Mouse (Mus musculus) erythroblast, adult 5-6 weeks (primary cell): ENCODE results near the gene Capza1. TPM values are rescaled to one million over a fixed set of nuclear protein-coding genes. Genes with fewer than 3 reads are reported as not detected.
"Not testable (repeated sequence)": the region's sequence is repeated elsewhere in the genome, so short reads cannot be mapped to it uniquely, and the experiment has no call there.

Source experiments
- ATAC-seq: replicated peaks from 2 replicates; pipeline ENCODE4 v1.8.0; 2016; ENCODE audit warnings: moderate number of reproducible peaks, mild to moderate bottlenecking, moderate TSS enrichment, inconsistent platforms; ENCODE audit not compliant: poor library complexity, low FRiP score, severe bottlenecking
- total RNA-seq, 2 experiments: library from RNA; stranded (forward) in 1 of 2; stranded (reverse) in 1 of 2; fragments of 150-400 nt in 1 of 2; fragments of 200-764, 138-1000 nt in 1 of 2; gene quantifications; 2 replicates each; pipeline versions ENCODE4 v1.2.3 to v1.2.4; 2015 to 2017; ENCODE audit warnings: low replicate concordance in 2 of 2

Gene Capza1
- total RNA-seq, 2 experiments from 2014 or later: 104 to 115 TPM

DNA sequence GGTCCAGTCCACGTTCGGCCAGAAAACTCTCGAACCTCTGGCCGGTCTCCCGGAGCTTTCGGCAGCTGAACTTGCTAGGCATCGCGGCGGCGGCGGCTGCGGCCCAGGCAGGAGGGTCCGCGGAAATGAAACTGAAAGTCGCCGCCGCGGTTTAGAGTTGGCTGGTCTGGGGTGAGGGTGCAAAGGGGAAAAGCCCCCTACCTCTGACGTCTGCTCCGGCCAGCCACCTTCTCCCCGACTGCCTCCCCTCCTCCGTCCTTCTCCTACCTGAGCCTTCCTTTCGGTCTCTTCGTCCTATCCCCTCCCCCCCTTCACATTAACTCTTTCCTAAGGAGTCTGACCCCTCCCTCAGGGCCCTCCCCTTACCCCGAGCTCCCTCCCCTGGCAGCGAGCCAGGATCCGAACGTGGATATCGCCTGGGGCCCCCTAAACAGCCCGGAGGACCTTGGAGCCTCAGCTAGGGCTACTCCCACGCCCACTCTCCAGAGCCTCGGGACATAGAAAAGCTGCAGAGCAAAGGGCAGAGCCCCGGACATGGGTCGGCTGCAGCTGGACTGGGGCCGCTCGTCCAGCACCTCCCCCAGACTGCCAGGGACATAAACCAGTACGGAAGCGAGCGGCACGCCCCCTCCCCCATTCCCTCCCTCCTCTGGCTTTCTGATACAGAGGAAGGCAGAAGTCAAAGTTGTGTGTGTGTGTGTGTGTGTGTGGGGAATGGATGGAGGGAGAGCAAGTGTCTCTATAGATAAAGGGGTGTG is 46.1 kb downstream of the Capza1 start, which contains the start of gene Mov10:
Gene Mov10 (minus strand): TSS at position 573 of the 758 bp plus-strand sequence.
- peak; percentile 78 for ATAC-seq

DNA sequence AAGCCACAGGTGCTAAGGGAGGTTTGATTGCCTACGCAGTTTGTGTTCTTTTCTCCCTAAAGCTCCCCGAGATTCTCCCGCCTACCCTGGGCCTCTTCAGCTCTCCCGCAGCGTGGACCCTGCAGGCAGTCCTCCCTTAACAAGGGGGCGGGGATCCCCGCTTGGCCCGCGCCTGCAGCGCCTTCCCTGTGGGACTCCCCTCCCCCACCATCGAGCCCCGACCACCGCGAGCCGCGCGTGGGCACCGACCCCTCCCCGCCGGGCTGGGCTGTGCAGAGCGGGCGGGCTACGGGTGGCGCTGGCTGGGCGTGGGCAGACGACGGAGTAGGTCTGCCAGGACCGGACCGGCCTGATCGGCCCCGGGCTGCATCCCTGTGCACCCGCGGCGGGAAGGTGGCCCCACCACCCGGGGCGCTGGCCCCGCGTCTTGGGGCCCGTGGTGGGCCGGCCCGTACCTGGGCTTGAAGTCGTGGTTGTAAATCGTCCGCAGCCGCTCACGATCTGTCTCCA is 46.8 kb downstream of the Capza1 start:
- ATAC-seq: peak; percentile 76

DNA sequence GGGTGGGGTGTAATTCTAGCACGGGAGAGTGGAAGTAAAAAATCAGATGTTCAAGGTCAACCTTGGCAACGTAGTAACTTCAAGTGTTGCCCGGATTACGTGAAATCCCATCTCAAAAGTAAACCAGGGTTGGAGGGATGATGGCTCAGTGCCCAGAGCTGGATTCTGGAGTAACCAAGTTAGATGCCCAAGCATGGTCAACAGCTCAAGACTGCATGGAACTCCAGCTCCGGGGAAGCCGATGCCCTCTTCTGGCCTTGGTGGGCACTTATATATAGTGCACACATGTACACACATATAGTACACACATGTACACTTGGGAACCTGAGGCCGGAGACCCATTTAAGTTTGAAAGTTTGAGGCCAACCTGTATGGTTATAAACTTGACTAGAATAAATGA is 48.2 kb downstream of the Capza1 start:
- ATAC-seq: no peak

DNA sequence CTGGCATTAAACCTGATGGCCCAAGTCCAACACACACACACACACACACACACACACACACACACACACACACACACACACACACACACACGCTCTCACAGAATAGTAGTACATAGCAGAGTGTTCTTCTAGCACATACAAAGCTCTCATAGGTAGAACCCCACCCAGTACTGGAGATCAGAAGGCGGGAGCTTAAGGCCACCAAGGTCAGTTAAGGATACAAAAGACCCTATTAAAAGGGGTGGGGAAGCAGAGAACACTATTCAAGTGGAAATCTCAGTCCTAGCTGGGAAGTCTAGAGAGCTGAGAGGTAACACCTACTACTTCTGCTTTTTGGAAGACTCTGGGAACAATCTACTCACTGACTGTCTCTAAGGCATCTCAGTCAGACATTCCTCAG is 49.0 kb downstream of the Capza1 start:
- no peak for ATAC-seq

DNA sequence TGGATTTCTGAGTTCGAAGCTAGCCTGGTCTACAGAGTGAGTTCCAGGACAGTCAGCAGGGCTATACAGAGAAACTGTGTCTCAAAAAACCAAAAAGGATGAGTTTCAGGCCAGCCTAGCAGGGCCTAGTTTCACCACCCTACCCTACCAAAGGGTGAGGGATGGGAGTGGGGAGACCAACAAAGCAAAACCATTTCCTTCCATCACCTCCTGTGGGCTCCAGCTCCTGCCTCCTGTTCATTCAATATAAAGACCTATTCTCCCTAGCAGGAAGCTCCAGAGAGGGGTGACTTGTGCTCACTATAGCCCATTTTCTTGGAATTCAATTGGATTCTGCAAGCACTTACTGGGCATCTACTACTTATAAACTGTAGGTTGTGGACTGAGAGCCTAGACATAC is 49.6 kb downstream of the Capza1 start:
- ATAC-seq: no peak

DNA sequence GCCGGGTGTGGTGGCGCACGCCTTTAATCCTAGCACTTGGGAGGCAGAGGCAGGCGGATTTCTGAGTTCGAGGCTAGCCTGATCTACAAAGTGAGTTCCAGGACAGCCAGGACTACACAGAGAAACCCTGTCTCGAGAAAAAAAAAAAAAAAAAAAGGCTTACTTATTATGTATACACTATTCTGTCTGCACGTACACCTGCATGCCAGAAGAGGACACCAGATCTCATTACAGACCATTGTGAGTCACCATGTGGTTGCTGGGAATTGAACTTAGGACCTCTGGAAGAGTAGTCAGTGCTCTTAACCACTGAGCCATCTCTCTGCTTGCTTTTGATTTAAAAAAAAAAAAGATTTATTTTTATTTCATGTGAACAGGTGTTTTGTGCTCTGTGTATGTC is 51.1 kb downstream of the Capza1 start:
- ATAC-seq: not testable (repeated sequence)

DNA sequence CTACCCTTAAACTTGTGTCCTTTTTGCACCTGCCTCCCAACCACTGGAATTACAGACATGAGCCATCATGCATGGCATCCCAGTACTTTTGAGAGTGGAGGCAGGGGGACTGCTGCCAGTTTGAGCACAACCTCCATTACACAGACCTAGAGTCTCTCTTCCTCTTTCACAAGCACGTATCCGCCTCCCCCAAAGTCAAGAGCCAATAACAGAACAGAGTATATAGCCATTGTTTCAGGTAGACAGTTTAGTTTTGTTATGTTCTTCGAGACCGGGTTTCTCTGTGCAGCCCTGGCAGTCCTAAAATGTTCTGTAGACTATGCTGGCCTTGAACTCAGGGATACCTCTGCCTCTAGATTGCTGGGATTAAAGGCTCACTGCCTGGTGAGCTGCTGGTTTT is 52.1 kb downstream of the Capza1 start:
- ATAC-seq: no peak

DNA sequence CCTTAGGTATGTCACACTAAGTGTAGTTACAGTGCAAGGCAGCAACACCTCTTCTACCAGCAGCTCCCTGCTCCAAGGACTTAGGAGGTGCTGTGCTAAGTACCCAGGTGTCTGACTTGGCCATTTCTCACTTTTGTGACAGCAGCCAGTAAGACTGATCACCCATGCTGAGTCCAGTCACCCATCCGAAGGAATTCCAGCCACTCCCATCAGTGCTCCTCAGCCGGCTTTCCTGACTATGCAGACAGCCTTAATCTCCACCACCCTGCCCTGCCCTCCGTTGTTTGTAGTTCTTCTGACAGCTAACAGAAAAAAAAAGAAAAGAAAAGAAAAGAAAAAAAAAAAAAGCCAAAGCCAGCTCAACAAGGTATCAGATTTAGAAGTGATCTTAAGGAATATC is 52.6 kb downstream of the Capza1 start:
- no peak for ATAC-seq

DNA sequence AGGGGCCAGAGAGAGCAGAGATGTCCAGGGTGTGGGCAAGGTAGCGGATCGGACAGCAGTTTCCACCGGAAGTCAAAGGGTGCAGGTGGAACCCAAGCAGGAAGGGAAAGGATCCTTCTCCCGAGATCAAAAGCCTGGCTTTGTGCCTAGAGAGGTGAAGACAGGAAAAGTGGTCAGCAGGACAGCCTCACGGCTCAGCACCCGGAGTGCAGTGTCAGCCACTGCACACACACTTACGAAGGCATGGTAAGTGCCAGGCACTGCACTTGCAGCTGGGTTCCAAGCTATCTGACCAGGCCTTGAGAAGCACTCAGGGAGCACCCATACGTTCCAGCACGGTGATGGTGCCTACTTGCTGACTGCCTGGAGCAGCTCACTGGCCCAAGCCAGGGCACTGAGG is 58.8 kb downstream of the Capza1 start:
- no peak for ATAC-seq

DNA sequence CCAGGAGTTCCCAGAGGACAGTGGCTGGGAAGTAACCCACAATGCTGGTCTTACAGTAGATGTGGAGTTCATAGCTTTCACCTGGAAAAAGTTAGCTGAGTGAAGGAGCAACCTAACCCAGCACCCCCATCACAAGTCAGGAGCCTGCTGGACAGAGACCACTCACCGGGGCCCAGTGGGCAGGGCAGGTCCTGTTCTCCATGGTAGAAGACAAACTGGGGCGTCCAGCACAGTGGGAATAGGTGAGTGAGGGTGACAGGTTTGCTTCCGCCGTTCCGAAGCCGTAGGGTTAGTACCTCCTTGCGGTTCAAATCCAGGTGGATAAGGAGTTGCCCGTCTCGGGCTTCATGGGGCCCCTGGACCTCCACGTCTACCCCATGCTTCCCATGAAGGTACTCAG is 60.0 kb downstream of the Capza1 start:
- no peak for ATAC-seq

DNA sequence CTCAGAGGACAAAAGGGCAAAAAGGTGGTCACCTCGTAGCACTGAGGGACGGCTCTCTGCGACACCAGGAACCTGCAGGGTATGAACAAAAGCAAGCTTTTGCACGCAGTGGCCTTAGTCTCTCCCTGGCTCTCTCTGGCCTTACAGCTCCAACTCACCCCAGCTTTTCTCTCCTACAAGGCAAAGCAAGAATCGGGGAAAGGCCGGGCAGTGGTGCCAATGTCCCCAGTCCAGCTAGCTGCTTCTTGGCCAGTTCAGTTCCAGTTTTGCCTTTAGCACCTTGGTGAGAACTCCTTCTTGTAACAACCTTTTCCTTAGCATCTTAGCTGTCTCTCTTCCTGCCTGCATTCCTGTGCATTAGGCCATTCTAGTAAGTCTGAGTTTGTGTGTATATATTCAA is 62.8 kb downstream of the Capza1 start:
- ATAC-seq: no peak

DNA sequence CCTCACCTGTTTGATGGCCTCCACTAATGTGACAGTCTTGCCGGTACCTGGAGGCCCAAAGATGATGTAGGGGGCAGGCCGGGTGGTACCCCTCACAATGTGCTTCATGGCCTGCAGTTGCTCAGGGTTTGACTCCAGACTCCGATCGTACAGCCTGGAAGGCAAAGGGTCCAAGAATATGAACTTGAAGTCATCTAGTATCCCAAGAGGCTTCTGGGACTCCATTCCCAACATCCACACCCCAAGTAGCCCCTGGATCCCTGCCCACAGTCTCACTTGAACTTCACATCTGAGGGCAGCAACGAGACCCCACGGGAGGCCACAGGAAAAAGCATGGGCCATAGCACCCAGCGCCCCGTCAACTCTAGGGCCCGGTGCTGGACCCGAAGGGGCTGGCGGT is 63.6 kb downstream of the Capza1 start:
- ATAC-seq: no peak

DNA sequence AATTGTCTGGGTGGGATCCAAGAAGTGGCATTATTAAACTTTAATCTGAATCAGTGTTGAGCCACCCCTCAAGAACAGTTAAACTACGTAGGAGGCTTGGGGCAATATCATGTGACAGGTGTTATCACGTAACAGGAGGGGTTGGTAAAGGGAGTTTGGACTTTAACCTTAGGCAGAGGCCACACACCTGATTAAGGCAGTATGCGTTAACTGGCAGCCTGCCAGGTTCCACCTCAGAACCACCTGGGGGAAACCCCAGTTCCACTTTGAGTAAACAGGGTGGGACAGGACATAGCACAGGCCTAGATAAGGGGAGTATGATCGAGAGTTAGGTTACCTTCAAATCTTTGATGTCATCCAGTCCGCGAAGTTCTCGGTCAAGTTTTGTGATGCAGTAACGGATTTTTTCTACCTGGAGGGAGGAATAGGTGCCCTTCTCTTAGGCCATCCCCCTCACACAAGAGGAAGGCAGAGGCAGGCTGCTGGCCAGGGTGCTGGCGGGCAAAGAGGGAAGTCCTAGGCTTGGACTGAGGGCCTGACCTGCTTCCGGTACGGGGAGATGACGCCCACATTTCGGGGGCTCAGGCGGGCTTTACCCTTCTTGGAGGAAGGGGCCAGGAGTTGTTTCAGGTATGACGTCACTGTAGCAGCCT is 67.7 kb downstream of the Capza1 start:
- no peak for ATAC-seq

DNA sequence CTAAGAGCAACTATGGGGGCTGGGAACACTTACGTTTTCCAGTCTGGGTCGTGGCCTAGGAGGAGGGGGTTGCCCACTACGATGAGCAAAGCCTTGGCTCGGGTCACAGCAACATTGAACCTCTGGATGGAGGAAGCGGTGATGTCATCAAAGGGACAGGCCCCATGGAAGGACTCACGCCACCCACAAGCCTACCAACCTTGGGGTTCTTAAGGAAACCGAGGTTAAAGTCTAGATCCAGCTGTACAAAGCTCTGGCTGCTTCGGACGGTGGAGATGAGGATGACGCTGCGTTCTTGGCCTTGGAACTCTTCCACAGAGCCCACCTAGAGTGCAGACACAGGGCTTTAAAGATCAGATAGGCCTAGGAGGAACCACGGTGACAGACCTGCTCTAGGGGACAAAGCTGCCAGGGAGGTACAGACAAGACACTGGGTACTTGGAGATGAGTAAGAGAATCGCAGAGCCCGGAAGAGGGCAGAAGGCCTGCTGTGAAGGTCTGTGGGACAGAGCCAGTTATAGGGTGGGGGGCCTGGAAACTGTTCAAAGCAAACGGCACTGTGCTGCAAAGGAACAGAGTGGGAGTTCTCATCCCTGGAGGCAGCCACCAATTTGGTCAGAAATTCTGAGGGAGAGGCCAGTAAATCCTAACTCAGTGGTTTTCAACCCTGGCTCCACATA is 68.5 kb downstream of the Capza1 start:
- no peak for ATAC-seq

DNA sequence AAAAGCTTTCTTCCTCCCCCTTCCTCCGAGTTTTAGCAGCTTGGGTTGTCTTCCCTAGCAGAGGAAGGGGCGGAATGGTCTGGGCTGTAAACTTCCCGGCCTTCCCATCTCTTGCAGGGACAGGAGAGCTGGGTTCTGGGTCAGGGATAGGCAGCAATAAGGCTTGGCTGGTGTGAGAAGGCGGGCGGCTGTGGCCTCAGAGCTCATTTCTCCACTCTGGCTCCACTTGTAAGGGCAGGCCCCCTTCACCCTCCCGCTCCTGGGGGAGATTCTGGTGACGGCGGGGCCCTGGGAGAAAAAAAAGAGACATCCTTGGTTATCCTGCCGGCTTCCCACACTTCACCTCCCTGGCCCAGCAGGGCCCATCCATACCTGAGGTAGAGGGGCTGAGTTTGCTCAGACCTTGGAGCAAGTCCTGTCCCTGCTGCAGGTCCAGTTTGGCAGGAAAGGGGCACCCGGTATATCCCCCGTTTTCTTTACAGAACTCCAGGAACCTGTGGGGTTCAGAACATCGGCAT is 69.3 kb downstream of the Capza1 start:
- ATAC-seq: no peak

DNA sequence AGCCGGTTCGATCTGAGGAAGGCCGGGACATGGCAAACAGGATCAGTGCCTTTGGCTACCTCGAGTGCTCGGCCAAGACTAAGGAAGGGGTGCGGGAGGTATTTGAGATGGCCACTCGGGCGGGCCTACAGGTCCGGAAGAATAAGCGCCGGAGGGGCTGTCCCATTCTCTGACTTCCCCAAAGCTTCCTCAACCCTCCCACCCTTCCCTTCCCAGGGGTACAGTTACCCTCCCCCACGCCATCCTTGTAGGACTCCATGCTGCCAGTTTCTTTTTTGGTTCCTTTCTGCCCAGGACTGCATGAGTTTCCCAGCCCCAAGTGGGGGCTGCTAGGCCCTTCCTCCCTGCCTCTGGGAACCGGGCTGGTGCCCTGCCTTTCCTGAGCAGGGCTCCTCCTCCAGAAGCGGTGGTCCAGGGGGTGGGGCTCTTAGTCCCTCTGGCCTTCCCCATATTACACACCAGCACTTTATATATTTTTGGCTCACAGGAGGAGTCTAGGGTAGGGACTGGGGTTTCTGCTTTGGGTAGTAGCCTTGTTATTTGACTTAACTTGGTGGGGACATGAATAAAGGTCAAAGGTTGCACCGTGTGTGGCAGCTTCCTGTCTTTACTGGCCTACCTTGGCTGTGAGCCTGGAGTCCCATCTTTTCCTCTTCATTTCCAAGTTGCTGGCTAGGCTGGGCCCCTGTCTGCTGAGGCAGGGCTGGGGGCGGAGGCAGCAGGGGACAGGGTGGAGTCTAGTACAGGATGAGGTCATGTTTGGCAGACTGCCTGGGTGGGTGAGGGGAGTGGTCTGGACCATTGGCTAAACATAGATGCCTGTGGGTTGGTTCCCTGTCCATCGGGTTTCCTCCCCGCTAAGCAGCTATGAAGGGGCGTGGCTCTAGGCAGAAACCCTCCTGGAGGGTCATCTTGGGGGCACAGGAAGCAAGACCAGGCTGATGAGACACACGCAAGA is 70.2 kb downstream of the Capza1 start:
- ATAC-seq: no peak

DNA sequence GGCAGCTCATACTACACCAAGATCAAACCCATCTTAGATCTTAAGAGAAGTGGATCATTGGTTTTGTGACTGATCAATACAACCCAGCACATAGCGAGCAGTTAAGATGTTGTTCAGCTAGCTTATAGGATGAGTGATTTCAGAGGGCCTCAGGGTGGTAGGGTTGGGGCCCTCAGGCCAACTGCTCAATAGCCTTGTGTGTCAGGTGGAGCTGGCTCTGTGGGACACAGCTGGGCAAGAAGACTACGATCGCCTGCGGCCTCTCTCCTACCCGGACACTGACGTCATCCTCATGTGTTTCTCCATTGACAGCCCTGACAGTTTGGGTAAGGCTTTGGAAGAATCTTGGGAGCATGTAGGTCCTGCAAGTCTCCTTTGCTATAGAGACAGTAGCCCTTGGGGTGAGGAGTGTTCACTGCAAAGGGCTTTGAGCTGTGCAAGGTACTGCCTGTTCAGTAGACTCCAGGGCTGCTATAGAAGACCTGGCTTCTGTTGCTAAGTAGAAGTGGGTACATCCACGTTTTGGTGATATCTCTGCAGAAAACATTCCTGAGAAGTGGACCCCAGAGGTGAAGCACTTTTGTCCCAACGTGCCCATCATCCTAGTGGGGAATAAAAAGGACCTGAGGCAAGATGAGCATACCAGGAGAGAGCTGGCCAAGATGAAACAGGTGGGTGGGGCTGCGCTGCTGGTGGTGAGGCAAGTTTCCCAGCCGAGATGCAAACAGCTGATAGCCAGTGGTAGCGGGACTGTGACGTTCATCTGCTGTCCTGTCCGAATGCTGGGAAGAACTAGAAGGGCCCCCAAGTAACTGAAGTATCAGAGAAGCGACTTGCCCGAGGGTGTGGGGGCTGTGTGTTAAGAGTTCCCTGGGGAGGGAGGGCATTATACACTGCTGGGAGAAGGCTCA is 71.7 kb downstream of the Capza1 start:
- ATAC-seq: no peak

DNA sequence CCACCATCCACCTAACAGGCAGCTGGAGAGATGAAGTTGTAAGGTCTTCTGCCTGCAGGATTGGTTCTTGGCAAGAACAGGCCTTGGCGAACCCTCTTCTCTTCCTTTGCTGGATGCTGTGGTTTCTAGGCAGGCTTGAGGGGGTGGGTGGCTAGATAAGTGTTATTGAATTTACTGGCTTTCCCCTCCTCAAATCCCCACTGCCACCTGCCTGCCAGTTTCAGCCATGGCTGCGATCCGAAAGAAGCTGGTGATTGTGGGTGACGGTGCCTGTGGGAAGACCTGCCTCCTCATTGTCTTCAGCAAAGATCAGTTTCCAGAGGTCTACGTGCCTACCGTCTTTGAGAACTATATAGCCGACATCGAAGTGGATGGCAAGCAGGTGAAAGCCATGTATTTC is 72.6 kb downstream of the Capza1 start:
- ATAC-seq: no peak

DNA sequence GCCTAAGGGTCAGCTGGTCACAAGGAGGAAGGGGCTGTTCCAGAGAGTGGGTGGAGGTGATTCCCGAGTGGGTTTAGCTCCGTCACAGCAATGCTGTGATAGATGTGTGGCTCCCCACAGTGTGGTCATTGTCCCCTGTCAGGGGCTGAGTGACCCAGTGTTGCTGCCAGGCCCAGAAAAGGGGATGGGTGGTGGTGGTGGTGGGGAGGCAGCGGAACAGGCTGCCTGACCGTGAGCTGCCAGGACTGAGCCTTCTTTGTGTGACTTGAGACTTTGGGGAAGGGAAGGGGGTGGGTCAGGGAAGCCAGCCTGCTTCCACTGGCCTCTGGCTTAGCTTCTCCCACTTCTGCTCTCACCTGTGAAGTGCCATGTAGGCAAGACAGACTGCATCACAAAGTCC is 73.3 kb downstream of the Capza1 start:
- no peak for ATAC-seq
